Mouse (Mus musculus): ENCODE data around the gene Tmem203. TPM values are rescaled to one million over a fixed set of nuclear protein-coding genes. Genes with fewer than 3 reads are reported as not detected.

Gene Tmem203
- 22.0 and 23.7 TPM in 2 replicates for polyA plus RNA-seq (2012; rRNA removed)

GRCm38 (mm10) chr2:25255284-25255779 is at the start of gene Tmem203:
TSS of gene Tmem203 (plus strand) at chr2:25255439.

DNA sequence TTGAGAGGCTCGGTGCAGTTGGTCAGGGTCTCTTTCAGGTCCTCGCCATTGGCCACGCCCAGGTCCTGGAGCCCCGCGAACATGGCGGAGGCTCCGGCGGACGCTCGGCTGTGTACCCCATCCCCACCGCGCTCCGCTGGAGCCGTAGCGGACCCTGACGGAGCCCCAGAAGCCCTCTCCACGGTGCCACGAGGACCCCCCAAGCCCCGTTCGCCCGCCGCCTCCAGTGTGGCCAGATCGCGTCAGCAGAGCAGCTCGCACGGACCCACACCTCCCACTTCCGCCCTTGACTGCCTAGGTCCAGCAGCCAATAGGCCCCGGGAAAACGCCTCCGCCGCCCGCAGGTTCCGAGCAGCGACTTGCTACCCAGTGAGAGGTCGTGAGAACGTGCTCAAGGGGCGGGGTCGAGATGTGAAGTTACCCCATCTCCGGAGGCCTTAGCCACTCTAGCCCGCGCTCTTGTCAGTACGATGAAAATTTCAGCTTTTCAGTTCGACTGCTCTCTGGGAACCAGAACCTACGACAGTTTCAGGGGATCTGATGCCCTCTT is 44.0 kb upstream of the Tmem203 start, which contains the start of gene Nelfb:
TSS of gene Nelfb (minus strand) at position 369 of the 550 bp plus-strand sequence.

DNA sequence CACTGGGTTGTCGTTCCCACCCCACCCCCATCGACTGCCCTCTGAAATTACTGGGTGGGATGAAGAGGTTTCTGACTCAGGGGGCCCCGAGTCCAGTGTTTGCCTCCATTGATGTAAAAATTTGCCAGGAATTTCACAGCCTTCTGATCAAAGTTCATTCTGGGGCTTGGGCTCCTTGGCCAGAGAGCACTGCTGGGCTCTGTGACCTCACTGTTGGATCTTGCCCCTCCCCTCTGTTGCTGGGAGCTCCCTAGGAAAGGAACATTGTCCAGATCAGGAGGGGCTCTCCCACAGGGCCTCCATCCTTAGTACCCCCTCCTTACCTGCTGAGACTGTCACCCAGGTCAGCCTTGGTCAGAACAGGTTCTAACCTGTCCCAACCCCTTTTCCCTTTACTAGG is 40.8 kb upstream of the Tmem203 start, which contains the start of gene Stpg3:
TSS of gene Stpg3 (minus strand) at position 194 of the 400 bp plus-strand sequence.

DNA sequence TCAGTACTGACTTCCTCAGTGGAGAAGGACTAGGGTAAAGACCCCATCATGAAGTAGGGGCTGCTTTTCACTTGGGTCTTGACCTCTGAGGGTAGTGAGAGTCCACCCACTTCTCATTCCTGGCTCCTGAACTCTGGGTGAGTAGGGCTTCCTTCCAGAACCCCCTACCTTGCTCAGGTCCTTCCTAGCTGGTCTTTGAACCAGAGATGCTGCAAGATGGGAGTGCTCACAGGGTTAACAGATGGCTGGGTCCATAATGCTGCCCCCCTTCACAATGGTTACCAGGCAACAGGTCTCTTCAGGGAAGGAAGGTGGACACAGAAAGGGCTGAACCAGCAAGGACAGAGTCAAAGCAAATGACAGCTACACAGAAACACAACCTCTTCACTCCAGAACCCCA is 36.8 kb upstream of the Tmem203 start, which contains the start of gene Fam166a:
TSS of gene Fam166a (plus strand) at position 301 of the 400 bp plus-strand sequence.

GRCm38 (mm10) chr2:25224492-25224765 is 30.8 kb upstream of the Tmem203 start, which contains the start of gene Tubb4b:
TSS of gene Tubb4b (minus strand) at chr2:25224702.

GRCm38 (mm10) chr2:25234050-25234449 is 21.2 kb upstream of the Tmem203 start, which contains the start of gene Slc34a3:
TSS of gene Slc34a3 (minus strand) at chr2:25234364.

DNA sequence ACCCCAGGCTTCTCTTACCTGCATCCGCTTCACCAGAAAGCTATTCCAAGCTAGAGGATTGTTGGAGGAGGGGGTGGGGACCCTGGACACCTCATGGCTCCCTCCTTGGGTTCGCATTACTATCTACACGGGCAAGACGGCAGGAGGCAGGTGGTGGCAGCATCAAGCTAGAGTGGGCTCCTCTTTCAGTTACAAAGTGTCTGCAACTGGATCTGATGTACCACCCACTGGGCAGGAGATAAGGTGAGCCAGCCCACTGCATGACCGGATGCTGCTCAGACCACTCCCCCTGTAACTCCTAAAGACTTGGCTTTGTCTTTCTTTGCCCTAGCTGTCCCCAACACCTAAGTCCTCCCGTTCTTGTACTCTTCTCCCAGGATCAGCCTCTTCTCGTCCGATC is 18.6 kb upstream of the Tmem203 start, which contains the start of gene Rnf224:
TSS of gene Rnf224 (minus strand) at position 174 of the 400 bp plus-strand sequence.

GRCm38 (mm10) chr2:25242101-25242506 is 13.1 kb upstream of the Tmem203 start, which contains the start of the genes Rnf208 and Cysrt1:
TSS of gene Rnf208 (plus strand) at chr2:25242255.
TSS of gene Cysrt1 (minus strand) at chr2:25242452.

GRCm38 (mm10) chr2:25246183-25247072 is 8.8 kb upstream of the Tmem203 start, which contains the start of gene AL732309.1:
TSS of gene AL732309.1 (minus strand) at chr2:25246863.

DNA sequence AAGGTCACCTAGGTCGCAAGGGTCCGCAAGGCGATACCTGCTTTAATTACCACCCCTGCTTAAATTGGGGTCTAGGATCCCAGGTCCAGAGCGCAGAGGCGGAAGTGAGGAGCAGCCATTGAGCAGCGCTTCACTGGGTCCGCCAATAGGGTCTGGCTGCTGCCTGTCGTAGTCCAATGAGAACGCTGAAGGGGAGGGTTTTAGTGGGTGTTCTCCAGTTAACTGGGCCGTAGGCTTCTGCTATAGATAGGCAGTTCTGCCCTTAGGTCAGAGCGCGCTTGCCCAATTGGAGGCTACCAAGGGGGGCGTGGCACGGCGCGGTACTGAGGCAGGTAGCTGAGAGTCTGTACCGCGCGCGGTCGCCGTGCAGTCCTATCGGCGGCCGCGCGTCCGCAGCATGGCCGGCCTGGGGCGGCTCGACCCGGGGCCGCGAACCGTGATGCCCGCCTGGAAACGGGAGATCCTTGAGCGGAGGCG is 7.1 kb downstream of the Tmem203 start, which contains the start of gene Tprn:
TSS of gene Tprn (plus strand) at position 328 of the 477 bp plus-strand sequence.

DNA sequence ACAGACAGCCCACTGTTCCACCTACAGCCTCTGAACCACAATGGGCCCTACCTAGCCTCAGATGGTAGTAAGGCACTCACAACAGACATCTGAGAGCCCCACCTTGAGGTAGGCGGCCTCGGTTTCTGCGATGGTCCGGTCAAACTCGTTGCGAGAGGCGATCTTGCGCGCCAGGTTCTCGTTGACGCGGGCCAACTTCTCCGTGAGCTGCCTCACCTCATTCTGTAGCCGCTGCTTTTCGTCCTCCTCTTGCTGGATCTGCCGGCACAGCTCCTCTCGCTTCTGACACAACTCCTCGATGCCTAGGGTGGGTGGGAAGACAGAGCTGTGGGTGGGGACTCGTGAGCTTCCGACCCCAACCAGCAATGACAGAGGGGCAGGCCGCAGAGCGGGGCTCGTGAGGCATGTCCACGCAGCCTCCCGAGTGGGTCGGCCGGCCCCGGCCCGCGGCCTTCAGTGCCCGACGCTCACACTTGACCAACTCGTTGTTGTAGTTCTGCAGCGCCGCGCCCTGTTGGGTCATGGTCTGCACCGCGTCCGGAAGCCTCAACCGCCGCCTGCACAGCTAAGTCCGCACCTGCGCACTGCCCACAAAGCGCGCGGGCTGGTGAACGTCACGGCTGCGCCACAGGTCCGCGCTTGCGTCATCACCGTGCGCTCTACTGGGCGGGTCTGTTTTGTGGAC is 16.7 kb downstream of the Tmem203 start, which contains the start of the genes Ssna1 and Anapc2:
TSS of gene Ssna1 (minus strand) at position 612 of the 685 bp plus-strand sequence.
TSS of gene Anapc2 (plus strand) at position 652 of the 685 bp plus-strand sequence.

GRCm38 (mm10) chr2:25287927-25288649 is 32.8 kb downstream of the Tmem203 start, which contains the start of gene Tmem210:
TSS of gene Tmem210 (plus strand) at chr2:25288145.

DNA sequence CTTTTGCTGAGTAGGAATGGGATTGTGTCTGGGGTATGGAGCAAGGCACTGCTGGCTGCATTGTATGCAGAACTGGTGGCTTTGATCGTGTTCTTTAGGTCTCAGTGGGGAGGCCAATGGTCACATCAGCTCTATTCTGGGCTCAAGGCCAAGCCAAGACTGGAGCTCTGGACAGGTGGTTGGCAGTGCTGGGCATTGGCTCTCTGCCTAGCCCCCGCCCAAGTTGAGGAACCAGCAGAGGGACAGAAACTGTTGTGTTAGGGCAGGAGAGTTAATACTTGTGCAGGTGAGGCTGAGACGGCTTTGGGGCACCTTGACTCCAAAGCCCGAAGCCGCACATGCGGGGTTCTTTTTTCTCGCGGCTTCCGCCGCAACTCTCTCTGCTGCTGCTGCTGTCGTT is 34.4 kb downstream of the Tmem203 start, which contains the start of gene Lrrc26:
TSS of gene Lrrc26 (plus strand) at position 265 of the 400 bp plus-strand sequence.

Other genes starting within 250 kb of the Tmem203 start
- 88.4 and 93.5 TPM in 2 replicates for gene Nsmf, start 201.1 kb upstream of the Tmem203 start, polyA plus RNA-seq (2012; rRNA removed)
- 0.06 and 0.11 TPM in 2 replicates for gene Entpd8, start 175.1 kb upstream of the Tmem203 start, polyA plus RNA-seq (2012; rRNA removed)
- gene Noxa1, start 160.3 kb upstream of the Tmem203 start, polyA plus RNA-seq (2012; rRNA removed), result 0.10 and 0.18 TPM in 2 replicates
- gene Nrarp, start 74.7 kb upstream of the Tmem203 start, polyA plus RNA-seq (2012; rRNA removed), result 61.4 and 82.9 TPM in 2 replicates
- 1.9 and 2.3 TPM in 2 replicates for gene Tor4a, start 58.6 kb upstream of the Tmem203 start, polyA plus RNA-seq (2012; rRNA removed)
- 76.7 and 116 TPM in 2 replicates for gene Nelfb, start 44.0 kb upstream of the Tmem203 start, polyA plus RNA-seq (2012; rRNA removed)
- gene Stpg3, start 40.8 kb upstream of the Tmem203 start, polyA plus RNA-seq (2012; rRNA removed), result not detected in 2 replicates
- 0.14 TPM in 1 of 2 replicates, not detected in the other for gene Fam166a, start 36.7 kb upstream of the Tmem203 start, polyA plus RNA-seq (2012; rRNA removed)
- 438 and 534 TPM in 2 replicates for gene Tubb4b, start 30.7 kb upstream of the Tmem203 start, polyA plus RNA-seq (2012; rRNA removed)
- gene Slc34a3, start 21.1 kb upstream of the Tmem203 start, polyA plus RNA-seq (2012; rRNA removed), result 0.04 TPM in 1 of 2 replicates, not detected in the other
- gene Rnf224, start 18.7 kb upstream of the Tmem203 start, polyA plus RNA-seq (2012; rRNA removed), result 0.02 TPM in 1 of 2 replicates, not detected in the other
- gene Rnf208, start 13.2 kb upstream of the Tmem203 start, polyA plus RNA-seq (2012; rRNA removed), result 25.3 and 26.0 TPM in 2 replicates
- 0.16 TPM in 1 of 2 replicates, not detected in the other for gene Cysrt1, start 13.0 kb upstream of the Tmem203 start, polyA plus RNA-seq (2012; rRNA removed)
- 8.1 and 14.5 TPM in 2 replicates for gene AL732309.1, start 8.6 kb upstream of the Tmem203 start, polyA plus RNA-seq (2012; rRNA removed)
- 4.1 and 4.2 TPM in 2 replicates for gene Tprn, start 7.2 kb downstream of the Tmem203 start, polyA plus RNA-seq (2012; rRNA removed)
- 131 and 133 TPM in 2 replicates for gene Ssna1, start 17.0 kb downstream of the Tmem203 start, polyA plus RNA-seq (2012; rRNA removed)
- gene Anapc2, start 17.0 kb downstream of the Tmem203 start, polyA plus RNA-seq (2012; rRNA removed), result 106 and 109 TPM in 2 replicates
- gene Tmem210, start 32.7 kb downstream of the Tmem203 start, polyA plus RNA-seq (2012; rRNA removed), result not detected in 2 replicates
- gene Lrrc26, start 34.5 kb downstream of the Tmem203 start, polyA plus RNA-seq (2012; rRNA removed), result not detected in 2 replicates
- 1.6 and 2.0 TPM in 2 replicates for gene Grin1, start 63.7 kb downstream of the Tmem203 start, polyA plus RNA-seq (2012; rRNA removed)
- 29.2 and 34.9 TPM in 2 replicates for gene Man1b1, start 76.9 kb downstream of the Tmem203 start, polyA plus RNA-seq (2012; rRNA removed)
- gene Dpp7, start 100.9 kb downstream of the Tmem203 start, polyA plus RNA-seq (2012; rRNA removed), result 22.1 and 29.3 TPM in 2 replicates
- gene Uap1l1, start 110.2 kb downstream of the Tmem203 start, polyA plus RNA-seq (2012; rRNA removed), result 2.9 and 5.3 TPM in 2 replicates
- gene Sapcd2, start 116.9 kb downstream of the Tmem203 start, polyA plus RNA-seq (2012; rRNA removed), result 64.9 and 72.9 TPM in 2 replicates
- gene Entpd2, start 140.4 kb downstream of the Tmem203 start, polyA plus RNA-seq (2012; rRNA removed), result 0.11 and 0.17 TPM in 2 replicates
- 146 and 170 TPM in 2 replicates for gene Npdc1, start 143.9 kb downstream of the Tmem203 start, polyA plus RNA-seq (2012; rRNA removed)
- gene Fut7, start 167.8 kb downstream of the Tmem203 start, polyA plus RNA-seq (2012; rRNA removed), result 0.06 and 0.31 TPM in 2 replicates
- gene Abca2, start 173.3 kb downstream of the Tmem203 start, polyA plus RNA-seq (2012; rRNA removed), result 15.7 and 15.9 TPM in 2 replicates
- 0.16 and 0.36 TPM in 2 replicates for gene Clic3, start 201.4 kb downstream of the Tmem203 start, polyA plus RNA-seq (2012; rRNA removed)
- gene Paxx, start 205.7 kb downstream of the Tmem203 start, polyA plus RNA-seq (2012; rRNA removed), result 23.7 and 35.7 TPM in 2 replicates
- gene Ptgds, start 214.6 kb downstream of the Tmem203 start, polyA plus RNA-seq (2012; rRNA removed), result 0.34 and 0.41 TPM in 2 replicates
- gene Lcn12, start 238.5 kb downstream of the Tmem203 start, polyA plus RNA-seq (2012; rRNA removed), result not detected in 2 replicates
- 27.8 and 30.7 TPM in 2 replicates for gene Fbxw5, start 245.3 kb downstream of the Tmem203 start, polyA plus RNA-seq (2012; rRNA removed)
- 3.8 and 4.0 TPM in 2 replicates for gene C8g, start 246.3 kb downstream of the Tmem203 start, polyA plus RNA-seq (2012; rRNA removed)

Measured in central nervous system, embryonic 11.5 days (tissue).